Mouse (Mus musculus) intestine, postnatal 0 days (tissue): ENCODE data around the gene Reep1. TPM values are rescaled to one million over a fixed set of nuclear protein-coding genes. Genes with fewer than 3 reads are reported as not detected.

ENCODE experiments used
- ATAC-seq: fragments of 200-750 bp; cut with Nextera tagmentation; 2 replicates; pipeline ENCODE4 v1.8.0; 2017; ENCODE audit warnings: mild to moderate bottlenecking, moderate TSS enrichment, moderate library complexity
- H3K27ac ChIP-seq: fragments of 300-500 bp; sonication (generic); 2 replicates; pipeline ENCODE4 v1.5.1; 2014; ENCODE audit warnings: mild to moderate bottlenecking, low read depth, low read length, moderate library complexity
- H3K27me3 ChIP-seq: fragments of 300-500 bp; sonication (generic); replicated peaks from 2 replicates; pipeline ENCODE4 v1.6.1; 2014; ENCODE audit warnings: low read length, mixed read lengths; ENCODE audit not compliant: control insufficient read depth, insufficient read depth
- H3K36me3 ChIP-seq: fragments of 300-500 bp; sonication (generic); 2 replicates; pipeline ENCODE4 v1.6.1; 2014; ENCODE audit warnings: mild to moderate bottlenecking, moderate library complexity; ENCODE audit not compliant: control insufficient read depth, insufficient read depth
- H3K4me1 ChIP-seq: fragments of 300-500 bp; sonication (generic); replicated peaks from 2 replicates; pipeline ENCODE4 v1.6.1; 2014; ENCODE audit warnings: antibody characterized with exemption, low read length, mixed read lengths; ENCODE audit not compliant: control insufficient read depth, insufficient read depth
- H3K4me2 ChIP-seq: fragments of 300-500 bp; sonication (generic); replicated peaks from 2 replicates; pipeline ENCODE4 v1.6.1; 2014; ENCODE audit warnings: low read depth, mild to moderate bottlenecking, moderate library complexity
- H3K4me3 ChIP-seq: fragments of 300-500 bp; sonication (generic); 2 replicates; pipeline ENCODE4 v1.5.1; 2014; ENCODE audit warnings: low read depth, low read length
- H3K9ac ChIP-seq: fragments of 300-500 bp; sonication (generic); 2 replicates; pipeline ENCODE4 v1.6.1; 2014; ENCODE audit warnings: mild to moderate bottlenecking, low read depth, low read length
- H3K9me3 ChIP-seq: fragments of 300-500 bp; sonication (generic); 2 replicates; pipeline ENCODE4 v1.6.1; 2016; ENCODE audit warnings: mixed run types; ENCODE audit not compliant: control insufficient read depth
- CTCF ChIP-seq: sonication (generic); IDR thresholded peaks from 2 replicates; pipeline ENCODE4 v1.5.1; 2016; ENCODE audit warnings: low read depth, mild to moderate bottlenecking, control low read depth, antibody characterized with exemption, moderate library complexity
- WGBS: fragments of 180-500 bp; shearing (Covaris S2); extraction: QIAGEN DNeasy Blood & Tissue Kit; methylation state at CpG from one replicate; pipeline ENCODE4 v1.1.7; 2014; 5-methylcytosine and 5-hydroxymethylcytosine counted together
- polyA plus RNA-seq: library from polyadenylated mRNA; unstranded; fragments of >200 nt; fragmentation: Nextera tagmentation; extraction: Ambion mirVana; gene quantifications from 2 replicates; pipeline ENCODE4 v1.2.1, GENCODE M21; 2015

Gene Reep1
- polyA plus RNA-seq, 1 experiment from 2014 or later = 6.5 TPM

DNA sequence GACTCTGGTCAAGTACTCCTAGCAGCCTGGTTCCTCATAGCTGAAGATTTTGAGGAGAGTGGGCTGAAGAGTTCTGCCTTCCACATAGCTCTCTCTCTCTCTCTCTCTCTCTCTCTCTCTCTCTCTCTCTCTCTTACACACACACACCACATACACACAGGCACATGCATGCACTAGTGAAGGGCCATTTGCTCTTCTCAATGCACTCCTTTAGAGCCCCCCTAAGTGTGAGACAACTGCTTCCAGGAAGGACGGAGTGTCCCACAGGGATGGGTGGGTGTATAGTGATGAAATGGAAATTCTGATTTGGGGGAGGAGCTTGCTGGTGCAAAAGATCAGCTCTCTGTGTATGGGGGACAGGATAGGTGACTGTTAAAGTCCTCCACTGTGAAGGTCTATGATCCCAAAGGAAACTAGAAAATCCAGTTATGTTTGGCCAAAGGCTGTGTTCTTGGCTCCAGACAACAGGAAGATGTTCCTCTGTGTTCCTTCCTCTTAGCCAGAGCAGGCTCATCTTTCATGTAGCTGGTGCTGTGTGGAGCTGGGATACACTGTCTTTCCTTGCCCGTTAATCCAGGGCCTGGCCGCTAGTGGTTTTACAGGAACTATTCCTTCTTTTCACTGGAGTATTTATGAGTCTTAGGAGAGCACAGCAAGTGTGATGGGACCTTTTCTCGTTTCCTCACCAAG lies 27.7 kb downstream of the Reep1 start:
- H3K36me3 ChIP-seq = no peaks in the 10 kb centered on the region
- ATAC-seq = no peak
- no peaks in the 10 kb centered on the region for H3K4me1 ChIP-seq
- no peak overlapping the region for H3K27ac ChIP-seq
- WGBS = 49% methylated on average over 4 of the region's 4 CpGs
- H3K27me3 ChIP-seq = no peaks in the 10 kb centered on the region
- no peaks in the 10 kb centered on the region for H3K9me3 ChIP-seq
- H3K9ac ChIP-seq = no peak overlapping the region
- no peak overlapping the region for H3K4me3 ChIP-seq
- no peak overlapping the region for H3K4me2 ChIP-seq
- TF ChIP-seq CTCF = no peak

DNA sequence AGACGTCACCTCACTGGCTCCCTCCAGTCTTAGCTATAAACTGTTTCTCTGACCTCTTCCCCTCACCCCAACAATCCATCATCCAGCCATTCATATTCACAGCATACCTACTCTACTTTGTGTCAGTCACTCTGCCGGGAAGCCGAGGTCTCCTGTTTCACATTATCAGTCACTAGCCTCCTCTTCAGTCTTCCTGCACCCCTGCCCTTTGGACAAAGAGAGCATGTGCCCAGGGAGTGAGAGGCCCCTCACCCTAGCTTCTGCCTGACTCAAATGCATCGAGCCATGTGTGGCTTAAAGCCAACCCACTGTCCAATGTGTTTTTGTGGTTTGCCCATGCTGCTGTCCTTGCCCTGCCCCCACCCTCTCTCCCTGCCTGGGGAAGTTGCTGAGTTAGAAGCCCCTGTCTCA lies 28.2 kb downstream of the Reep1 start:
- ATAC-seq = no peak

DNA sequence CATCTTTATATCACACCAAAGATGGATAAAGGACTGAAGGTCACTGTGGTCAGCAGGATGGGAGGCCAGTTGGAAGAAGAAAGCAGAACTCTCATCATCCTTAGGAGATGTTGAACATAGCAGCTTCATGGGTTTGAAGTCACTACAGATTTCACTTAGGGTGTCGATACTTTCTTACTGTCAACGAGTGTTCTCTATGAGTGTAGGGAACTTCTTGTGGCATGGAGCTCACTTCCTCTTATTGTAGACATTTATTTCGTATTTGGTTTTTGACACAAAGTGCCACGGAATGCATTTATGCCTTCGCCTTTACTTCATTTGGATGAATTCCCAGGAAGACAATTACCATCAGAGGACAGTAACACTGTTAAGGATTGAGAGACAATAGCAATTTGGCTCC lies 28.7 kb downstream of the Reep1 start:
- H3K4me1 ChIP-seq = no peaks in the 10 kb centered on the region

More for the DNA sequence above, 28.2 kb downstream of the Reep1 start:
- 27% methylated on average over 4 of the region's 4 CpGs for WGBS
- no peaks in the 10 kb centered on the region for H3K9me3 ChIP-seq
- no peak overlapping the region for H3K9ac ChIP-seq
- no peak overlapping the region for H3K27ac ChIP-seq
- no peak overlapping the region for H3K4me3 ChIP-seq
- H3K4me2 ChIP-seq = no peak overlapping the region
- H3K4me1 ChIP-seq = no peaks in the 10 kb centered on the region
- no peaks in the 10 kb centered on the region for H3K36me3 ChIP-seq
- no peaks in the 10 kb centered on the region for H3K27me3 ChIP-seq
- no peak for TF ChIP-seq CTCF

DNA sequence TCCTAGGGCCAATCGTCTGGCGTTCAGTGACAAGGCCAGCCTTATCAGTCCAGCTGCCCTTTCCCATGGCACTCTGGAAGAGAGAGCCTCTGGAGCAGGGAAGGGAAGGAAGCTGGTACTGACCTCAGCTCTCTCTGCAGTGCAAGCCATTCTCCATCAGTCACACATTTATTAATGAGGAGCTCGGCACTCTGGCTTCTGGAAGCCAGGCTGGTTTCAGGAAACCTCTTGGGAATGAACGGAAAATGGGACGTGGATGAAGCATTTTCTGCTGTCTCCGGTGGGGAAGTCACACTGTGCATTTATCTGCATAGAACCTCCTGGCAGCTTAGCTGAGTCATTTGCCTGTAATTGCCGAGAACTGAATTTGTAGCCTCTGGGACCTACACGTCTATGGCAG lies 29.8 kb downstream of the Reep1 start:
- no peak for TF ChIP-seq CTCF
- ATAC-seq = no peak
- WGBS = 73% methylated on average over 8 of the region's 8 CpGs

More for the DNA sequence above, 28.7 kb downstream of the Reep1 start:
- no peak overlapping the region for H3K4me2 ChIP-seq
- no peaks in the 10 kb centered on the region for H3K27me3 ChIP-seq
- H3K9ac ChIP-seq = no peak overlapping the region
- no peaks in the 10 kb centered on the region for H3K9me3 ChIP-seq
- no peak for ATAC-seq
- no peaks in the 10 kb centered on the region for H3K36me3 ChIP-seq
- H3K4me3 ChIP-seq = no peak overlapping the region
- 80% methylated on average over 5 of the region's 5 CpGs for WGBS
- H3K27ac ChIP-seq = no peak overlapping the region
- TF ChIP-seq CTCF = no peak

DNA sequence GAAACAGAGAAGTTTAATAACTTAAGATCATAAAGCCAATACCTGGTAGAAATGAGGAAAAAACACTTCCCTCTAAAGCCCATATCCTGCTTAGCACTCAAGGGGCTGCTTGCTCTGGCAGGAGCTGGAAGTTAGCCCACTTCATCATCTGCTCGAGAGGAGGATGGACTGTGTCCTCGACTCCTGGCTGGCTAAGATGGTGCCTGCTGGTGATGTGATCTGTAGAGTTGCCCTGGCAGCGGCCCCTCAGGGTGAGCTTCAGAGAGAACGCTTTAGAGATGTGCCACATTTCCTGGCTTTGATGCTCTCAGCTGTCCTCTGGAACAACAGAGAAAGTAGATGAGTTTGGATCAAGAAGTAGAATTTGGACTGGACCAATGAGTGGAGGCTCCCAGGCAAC lies 31.2 kb downstream of the Reep1 start:
- WGBS = 66% methylated on average over 4 of the region's 4 CpGs
- no peaks in the 10 kb centered on the region for H3K27me3 ChIP-seq
- no peak for ATAC-seq
- H3K27ac ChIP-seq = no peak overlapping the region
- H3K4me1 ChIP-seq = no peaks in the 10 kb centered on the region
- TF ChIP-seq CTCF = no peak
- no peak overlapping the region for H3K4me3 ChIP-seq
- H3K36me3 ChIP-seq = no peaks in the 10 kb centered on the region
- H3K9ac ChIP-seq = no peak overlapping the region
- no peak overlapping the region for H3K4me2 ChIP-seq
- no peaks in the 10 kb centered on the region for H3K9me3 ChIP-seq

More for the DNA sequence above, 29.8 kb downstream of the Reep1 start:
- Histone ChIP-seq H3K27ac (no peak overlapping the region), H3K36me3 (no peaks in the 10 kb centered on the region), H3K4me3 (no peak overlapping the region), H3K9ac (no peak overlapping the region), H3K27me3 (no peaks in the 10 kb centered on the region), H3K4me1 (no peaks in the 10 kb centered on the region), H3K4me2 (no peak overlapping the region), H3K9me3 (no peaks in the 10 kb centered on the region)

DNA sequence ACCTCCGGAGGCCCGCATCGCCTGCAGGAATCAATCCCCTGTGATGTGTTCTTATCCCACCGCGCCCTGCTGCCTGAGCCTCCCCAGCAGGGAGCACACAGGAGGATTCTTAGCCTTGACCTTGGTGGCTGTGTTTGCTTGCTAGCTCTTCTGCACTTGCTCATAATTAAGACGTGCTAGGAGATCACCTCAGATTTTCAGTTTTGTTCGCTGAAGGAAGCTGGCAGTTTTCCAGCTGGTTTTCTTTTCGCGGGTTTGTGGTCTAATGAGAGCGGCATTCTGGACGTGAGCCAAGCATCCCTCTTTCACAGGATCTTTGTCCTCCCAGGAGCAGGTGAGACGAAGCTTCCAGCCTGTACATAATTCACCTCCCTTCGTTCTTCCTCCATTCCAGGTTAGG lies 33.6 kb downstream of the Reep1 start:
- WGBS = 37% methylated on average over 13 of the region's 13 CpGs
- Histone ChIP-seq H3K4me2 (no peak overlapping the region), H3K27me3 (no peaks in the 10 kb centered on the region), H3K27ac (no peak overlapping the region), H3K9ac (no peak overlapping the region), H3K36me3 (no peaks in the 10 kb centered on the region), H3K4me3 (no peak overlapping the region), H3K4me1 (no peaks in the 10 kb centered on the region), H3K9me3 (no peaks in the 10 kb centered on the region)
- ATAC-seq = no peak
- TF ChIP-seq CTCF = no peak
